Mouse (Mus musculus) MN1 (cell line): ENCODE data around the gene Bnip2.
"Not testable (repeated sequence)": the region's sequence is repeated elsewhere in the genome, so short reads cannot be mapped to it uniquely, and the experiment has no call there.

ENCODE experiments used
- DNase-seq: peaks from one replicate; pipeline ENCODE4 v3.0.0-alpha.2; 2016; ENCODE audit warnings: low spot score

Gene Bnip2

GRCm38 (mm10) chr9:70010781-70011473, 21.7 kb downstream of the Bnip2 start:
- no peak for DNase-seq

- no peak for DNase-seq
Measured at GRCm38 (mm10) chr9:70011537-70012407, 22.5 kb downstream of the Bnip2 start.

- peak; percentile 89 for DNase-seq
Measured at GRCm38 (mm10) chr9:70012408-70012901, 23.2 kb downstream of the Bnip2 start, which contains the start of gene Gtf2a2. TSS of gene Gtf2a2 (plus strand) at chr9:70012550.

- no peak for DNase-seq
Measured at GRCm38 (mm10) chr9:70015632-70016031, 26.4 kb downstream of the Bnip2 start.

- DNase-seq: peak; percentile 40
Measured at GRCm38 (mm10) chr9:70018879-70019278, 29.6 kb downstream of the Bnip2 start.

- DNase-seq: no peak
Measured at GRCm38 (mm10) chr9:70021610-70022009, 32.3 kb downstream of the Bnip2 start.

- DNase-seq: no peak
Measured at GRCm38 (mm10) chr9:70022083-70022482, 32.8 kb downstream of the Bnip2 start.

GRCm38 (mm10) chr9:70023615-70024014, 34.3 kb downstream of the Bnip2 start:
- not testable (repeated sequence) for DNase-seq

GRCm38 (mm10) chr9:70024648-70025047, 35.4 kb downstream of the Bnip2 start:
- no peak for DNase-seq

GRCm38 (mm10) chr9:70025365-70026012, 36.2 kb downstream of the Bnip2 start:
- no peak for DNase-seq

GRCm38 (mm10) chr9:70032167-70032566, 42.9 kb downstream of the Bnip2 start:
- no peak for DNase-seq

- no peak for DNase-seq
Measured at GRCm38 (mm10) chr9:70033056-70033455, 43.8 kb downstream of the Bnip2 start.

GRCm38 (mm10) chr9:70034702-70035101, 45.4 kb downstream of the Bnip2 start:
- no peak for DNase-seq

- DNase-seq: no peak
Measured at GRCm38 (mm10) chr9:70036646-70037045, 47.4 kb downstream of the Bnip2 start.

- no peak for DNase-seq
Measured at GRCm38 (mm10) chr9:70037988-70038387, 48.7 kb downstream of the Bnip2 start, which contains the start of gene Gcnt3. TSS of gene Gcnt3 (minus strand) at chr9:70038088.

GRCm38 (mm10) chr9:70039597-70040385, 50.5 kb downstream of the Bnip2 start:
- no peak for DNase-seq

GRCm38 (mm10) chr9:70040570-70040969, 51.3 kb downstream of the Bnip2 start:
- DNase-seq: no peak

GRCm38 (mm10) chr9:70042137-70042536, 52.9 kb downstream of the Bnip2 start:
- DNase-seq: no peak

- DNase-seq: no peak
Measured at GRCm38 (mm10) chr9:70042935-70043334, 53.7 kb downstream of the Bnip2 start.

- DNase-seq: no peak
Measured at GRCm38 (mm10) chr9:70044865-70045264, 55.6 kb downstream of the Bnip2 start.

GRCm38 (mm10) chr9:70046255-70046654, 57.0 kb downstream of the Bnip2 start:
- no peak for DNase-seq

- no peak for DNase-seq
Measured at GRCm38 (mm10) chr9:70047839-70048238, 58.6 kb downstream of the Bnip2 start.
